Mouse (Mus musculus) layer of hippocampus, adult 8-10 months (tissue): ENCODE measurements around the gene Cenpc1. TPM values are rescaled to one million over a fixed set of nuclear protein-coding genes. Genes with fewer than 3 reads are reported as not detected.
A peak's percentile ranks its signal among the peaks of the same experiment; 100 is the strongest.

Experiments
- DNase-seq, 2 experiments: peaks; one replicate each; pipeline ENCODE4 v3.0.0; 2022; ENCODE audit warnings: low spot score in 2 of 2
- total RNA-seq, 4 experiments: library from RNA; stranded (reverse); gene quantifications; 2 replicates each; pipeline ENCODE4 v1.2.4; 2022

Cenpc1 gene
- total RNA-seq, 4 experiments from 2014 or later: 21.4 to 25.5 (median 23.4) TPM

DNA sequence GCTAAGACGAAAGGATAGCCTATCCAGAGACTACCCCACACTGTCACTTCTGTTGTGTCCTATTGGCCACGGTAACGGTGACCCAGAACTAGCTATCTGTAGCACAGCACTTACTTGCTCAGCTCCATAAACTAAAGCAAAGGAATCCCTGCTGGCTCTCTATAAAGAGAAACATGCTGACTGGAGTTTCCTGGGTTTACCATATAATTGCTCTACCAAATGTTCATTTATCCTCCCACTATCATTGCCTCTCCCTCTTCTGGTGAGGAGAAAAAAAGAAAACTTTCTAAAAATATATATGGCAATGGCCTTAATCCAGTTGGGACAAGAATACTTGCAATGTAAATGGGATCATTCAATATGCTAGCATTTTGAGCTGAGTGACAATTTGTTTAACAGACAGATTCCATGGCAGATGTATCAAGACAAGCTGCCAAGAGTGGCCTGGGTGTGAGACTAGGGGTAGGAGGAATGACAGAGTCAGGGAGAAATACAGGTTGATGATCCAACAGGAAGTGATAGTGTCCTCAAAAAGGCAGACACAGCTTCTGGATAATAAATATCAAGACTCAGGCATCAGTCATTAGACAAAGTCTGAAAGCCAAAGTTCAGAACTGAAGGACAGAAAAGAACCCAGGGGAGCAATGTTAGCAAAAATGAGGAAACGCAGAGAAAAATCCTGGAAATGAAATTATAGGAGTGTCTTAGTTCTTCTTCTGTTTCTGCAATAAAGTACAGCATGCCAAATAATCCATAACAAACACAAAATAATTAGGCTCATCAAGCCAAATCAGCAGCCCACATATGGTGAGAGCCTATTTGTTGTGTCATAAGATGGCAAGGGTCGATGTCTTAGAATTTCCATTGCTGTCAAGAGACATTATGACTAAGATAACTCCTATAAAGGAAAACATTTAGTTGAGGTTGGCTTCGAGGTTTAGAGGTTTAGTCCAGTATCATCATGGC is 68.6 kb downstream of the Cenpc1 start:
- peak; percentile 20 to 31 for DNase-seq

DNA sequence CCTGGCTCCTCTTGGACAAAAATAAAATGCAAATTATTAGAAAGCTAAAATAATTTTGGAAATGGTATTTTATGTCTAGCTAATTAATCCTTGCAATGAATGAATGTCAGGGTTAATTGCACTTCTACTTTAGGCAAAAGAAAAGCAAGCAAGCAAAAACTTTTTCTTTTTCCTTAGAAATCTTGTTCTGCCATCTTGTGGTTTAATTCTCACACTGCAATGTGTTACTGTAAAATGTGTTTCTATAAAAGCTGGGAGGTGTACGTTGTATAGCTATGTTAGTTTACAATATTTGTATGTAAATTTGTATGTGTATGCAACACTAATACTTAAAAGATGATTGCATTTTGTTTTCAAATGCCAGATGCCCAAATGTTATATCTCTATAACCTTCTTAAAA is 70.8 kb downstream of the Cenpc1 start:
- DNase-seq: no peak

DNA sequence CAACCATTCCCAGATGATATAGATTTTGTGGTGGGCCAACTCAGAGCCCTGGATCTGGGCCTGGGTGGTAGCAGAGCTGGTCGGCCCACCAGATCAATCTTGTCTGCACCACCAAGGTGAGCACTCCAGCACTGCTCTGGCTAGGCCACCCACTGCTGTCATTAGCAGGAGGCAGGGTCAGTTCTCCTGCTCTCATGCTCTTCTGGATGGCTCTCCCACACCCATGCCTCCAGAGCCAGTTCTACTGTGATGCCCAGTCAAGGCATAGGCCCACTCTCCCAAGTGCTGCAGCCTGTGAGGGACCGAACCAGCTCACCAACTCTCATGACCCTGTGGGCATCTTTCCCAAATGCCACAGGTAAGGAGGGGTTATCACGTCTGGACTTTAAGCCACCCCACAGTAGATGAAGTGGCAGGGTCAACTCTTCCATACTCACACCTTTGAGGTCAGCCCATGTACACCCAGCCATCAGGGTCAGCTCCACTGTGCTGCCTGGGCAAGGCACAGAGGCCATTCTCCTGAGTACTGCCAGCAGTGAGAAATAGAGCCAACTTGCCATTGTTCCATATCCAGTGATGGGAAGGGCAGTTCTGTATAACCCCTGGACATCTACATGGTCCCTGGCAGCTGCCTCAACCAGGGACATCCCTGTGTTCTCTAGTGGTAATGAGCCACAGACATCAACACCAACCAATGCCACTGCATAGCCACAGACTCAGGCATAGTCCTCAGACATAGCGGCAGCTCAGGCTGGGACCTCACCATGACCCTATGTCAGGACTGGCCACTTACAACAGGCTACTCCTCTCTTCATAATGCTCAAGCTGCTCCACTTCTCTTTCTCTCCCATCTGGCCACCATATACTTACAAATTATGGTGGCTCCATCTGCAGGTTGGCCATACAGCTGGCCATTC is 72.3 kb downstream of the Cenpc1 start:
- no peak for DNase-seq

DNA sequence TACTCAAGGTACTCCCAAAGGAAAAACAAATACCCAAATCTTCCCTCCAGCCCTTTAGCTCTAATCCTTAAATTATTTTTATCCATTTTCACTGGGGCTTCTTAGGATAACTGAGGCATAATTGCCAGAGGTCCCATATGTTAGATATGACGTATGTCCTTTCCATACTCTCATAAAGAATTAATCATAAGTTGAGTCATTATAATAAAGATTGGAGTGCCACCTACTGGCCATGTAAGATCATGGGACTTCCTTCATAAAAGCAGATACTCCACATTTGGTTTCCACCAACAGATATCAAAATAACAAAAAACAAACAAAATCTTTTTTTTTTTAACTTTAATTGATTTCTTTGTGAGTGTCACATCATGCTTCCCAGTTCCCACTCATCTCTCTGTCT is 73.3 kb downstream of the Cenpc1 start:
- DNase-seq: no peak

DNA sequence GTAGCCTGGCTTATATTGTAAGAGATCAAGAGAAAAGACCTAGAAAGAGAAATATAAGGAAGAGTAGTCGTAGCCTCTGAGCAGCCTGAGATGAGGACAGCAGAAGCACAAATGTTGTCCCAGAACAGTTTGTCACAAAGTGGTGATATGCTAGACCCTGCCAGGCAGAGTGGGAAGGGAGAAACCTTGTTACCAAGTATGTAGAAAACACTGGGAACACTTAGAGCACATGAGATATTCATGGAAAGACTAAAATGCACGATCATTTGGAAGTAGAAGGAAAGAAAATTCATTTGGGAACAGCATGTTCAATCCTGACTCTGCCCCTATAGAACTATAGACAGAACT is 77.9 kb downstream of the Cenpc1 start:
- no peak for DNase-seq

DNA sequence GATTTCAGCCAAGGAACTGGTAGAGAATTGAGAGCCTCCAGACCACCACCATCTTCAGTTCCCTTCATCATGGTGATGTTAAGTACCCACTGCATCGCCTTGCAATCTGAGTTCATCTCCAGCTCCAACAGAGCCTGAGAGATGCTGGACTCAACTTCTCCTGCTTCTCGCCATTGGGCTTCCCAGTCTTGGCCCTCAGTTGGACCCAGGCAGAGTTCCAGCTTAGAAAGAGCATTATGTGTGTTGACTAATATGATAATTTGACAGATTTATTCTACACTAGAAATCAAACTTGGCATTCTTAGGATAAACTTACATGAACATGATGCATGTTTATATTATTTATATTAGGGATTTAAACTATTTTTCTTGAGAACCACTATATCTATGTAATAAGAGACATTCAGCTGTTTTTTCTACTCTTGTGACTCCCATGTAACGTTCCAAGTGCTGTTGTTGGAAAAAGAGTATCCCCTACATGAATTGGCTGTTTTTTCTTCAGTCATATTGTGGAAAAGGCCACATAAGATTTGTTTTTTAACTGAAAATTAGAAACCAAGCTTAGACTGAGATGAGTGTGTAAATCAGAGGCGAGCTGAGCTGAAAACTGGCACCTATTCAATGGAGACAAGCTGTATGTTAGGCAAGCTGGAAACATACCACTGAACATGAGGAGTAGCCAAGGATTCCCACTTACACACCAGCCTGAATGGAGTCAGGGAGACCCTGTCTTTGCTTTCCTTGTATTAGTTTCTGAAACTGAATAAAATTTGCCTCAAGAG is 78.5 kb downstream of the Cenpc1 start:
- DNase-seq: no peak

DNA sequence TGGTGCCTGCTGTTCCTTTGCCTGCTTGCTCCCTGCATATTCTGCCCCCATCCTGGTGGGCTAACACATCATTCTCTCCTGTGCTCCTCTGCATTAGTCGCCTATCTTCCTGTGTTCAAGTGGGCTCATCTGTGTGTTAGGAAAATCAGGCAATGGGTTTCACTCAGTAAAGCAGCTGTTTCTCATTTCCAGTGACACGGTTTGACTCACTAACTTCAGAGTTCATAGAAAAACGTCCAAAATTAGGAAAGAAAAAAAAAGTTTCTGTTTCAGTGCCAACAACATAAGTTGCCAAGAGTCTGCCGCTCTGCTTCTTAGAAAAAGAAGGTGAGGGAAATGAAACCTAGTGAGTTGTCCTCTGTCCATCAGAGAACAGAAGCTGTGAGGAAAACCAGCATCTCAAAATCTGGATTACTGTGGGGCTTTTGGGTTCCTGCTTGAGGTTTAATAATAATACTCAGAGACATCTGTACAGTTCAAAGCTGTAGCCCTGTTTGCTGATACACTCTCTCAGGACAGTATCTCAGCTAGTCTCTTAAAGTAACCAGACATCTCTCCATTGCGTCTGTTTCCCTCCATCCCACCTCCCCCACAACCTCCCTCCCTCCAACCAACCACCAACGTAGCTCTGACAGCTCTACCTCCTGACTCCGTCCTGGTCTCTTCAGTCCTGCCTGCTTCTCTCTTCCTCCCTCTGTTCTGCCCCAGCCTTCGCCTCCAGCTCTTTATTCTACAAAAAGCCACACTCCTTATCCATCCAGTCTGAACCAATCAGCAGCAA is 87.5 kb downstream of the Cenpc1 start:
- no peak for DNase-seq

DNA sequence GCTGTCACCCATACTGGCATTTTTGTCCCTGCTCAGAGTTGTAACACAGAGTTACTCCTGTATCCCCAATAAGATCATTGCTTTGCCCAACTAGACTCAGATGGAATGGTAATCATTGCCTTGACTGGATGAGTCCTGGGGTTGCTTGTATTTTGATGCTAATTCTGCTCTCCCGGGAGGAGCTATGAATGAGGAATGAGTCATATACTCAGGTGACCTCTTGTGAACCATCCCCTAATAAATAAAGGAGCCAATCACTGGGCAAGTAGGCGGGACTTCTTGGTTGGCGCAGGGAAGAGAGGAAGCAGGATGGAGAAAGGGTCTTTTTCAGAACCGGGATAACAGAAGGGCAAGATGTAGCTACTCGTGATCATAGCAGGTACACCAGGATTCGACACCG is 102.6 kb downstream of the Cenpc1 start:
- no peak for DNase-seq

Other genes with a start within 250 kb of the Cenpc1 start
- under 1 TPM in 2 of 4 experiments, not detected in 2; 0.25 to 0.36 TPM for gene Stap1, start 6.2 kb upstream of the Cenpc1 start, total RNA-seq
- gene Uba6, start 107.2 kb upstream of the Cenpc1 start, total RNA-seq: 10 to 100 TPM; 14.9 to 26.5 (median 20.3) TPM
- gene Gnrhr, start 132.3 kb upstream of the Cenpc1 start, total RNA-seq: not detected
- gene Tmprss11c, start 223.7 kb upstream of the Cenpc1 start, total RNA-seq: not detected